Comparison of ENCODE assay signal across 9 mouse cellular contexts in genomic region chr15:31226464-31226863, GRCm38 (mm10). TPM values are rescaled to one million over a fixed set of nuclear protein-coding genes. Genes with fewer than 3 reads are reported as not detected.
A peak's percentile ranks its signal among the peaks of the same experiment; 100 is the strongest.
DNase-seq lines count a peak whose midpoint lies in the region; ATAC-seq lines count a peak whose summit lies in the region.
"Had no signal": no experiment of that assay in that cellular context is flagged by ENCODE, and none has a peak within 500 bp of the region (broad histone marks: within the 10 kb centered on the region; RNA-seq: fewer than 3 reads in every experiment).

No protein-coding gene starts in this region.

- H3K27me3 ChIP-seq in hindbrain, embryonic 14.5 days (ENCODE audit: control insufficient read depth, insufficient read depth, low read length): no peaks in the 10 kb centered on the region
- no peaks in the 10 kb centered on the region for H3K27me3 ChIP-seq in hindbrain, embryonic 11.5 days (ENCODE audit: control insufficient read depth, insufficient read depth, low read length)
- H3K27me3 ChIP-seq in liver, embryonic 12.5 days (replicated peaks): no peaks in the 10 kb centered on the region
- H3K27me3 ChIP-seq: embryonic facial prominence, embryonic 12.5 days had no signal

- 81% methylated on average over 6 of the region's 6 CpGs for WGBS in hindbrain, embryonic 14.5 days
- WGBS in hindbrain, embryonic 11.5 days: 81% methylated on average over 6 of the region's 6 CpGs
- WGBS in liver, embryonic 12.5 days (ENCODE audit: insufficient replicate concordance): 71% methylated on average over 6 of the region's 6 CpGs

- peaks cover 12% of the 10 kb centered on the region for H3K4me1 ChIP-seq in hindbrain, embryonic 14.5 days (replicated peaks; ENCODE audit: control insufficient read depth, insufficient read depth, low read length)
- H3K4me1 ChIP-seq in hindbrain, embryonic 11.5 days (replicated peaks; ENCODE audit: control insufficient read depth, insufficient read depth, low read length): no peaks in the 10 kb centered on the region; the same call in 1 of the 2 replicates
- peaks cover 33% of the 10 kb centered on the region for H3K4me1 ChIP-seq in liver, embryonic 12.5 days

- no peak overlapping the region for H3K27ac ChIP-seq in hindbrain, embryonic 14.5 days
- H3K27ac ChIP-seq in hindbrain, embryonic 11.5 days (ENCODE audit: low read depth, low read length): no peak overlapping the region
- H3K27ac ChIP-seq in liver, embryonic 12.5 days: 0 out of 2 replicates have a peak overlapping the region, but pooled peaks have one; percentile 36
- H3K27ac ChIP-seq: embryonic facial prominence, embryonic 12.5 days had no signal

- intact Hi-C loops in left cerebral cortex, postnatal 10 days (cut with DNase I): no loop called here

- no peak for DNase-seq in hindbrain, embryonic 14.5 days (ENCODE audit: low spot score)
- no peak for DNase-seq in hindbrain, embryonic 11.5 days (ENCODE audit: low spot score)
- DNase-seq in thymus, postnatal 0 days (ENCODE audit: low spot score): peak; percentile 9
- DNase-seq in thymus, postnatal 10 days (ENCODE audit: low spot score in 2 of 2): no peak
- DNase-seq in left cerebral cortex, postnatal 10 days (ENCODE audit: extremely low spot score in 1 of 2, low spot score in 2 of 2): no peak
- DNase-seq in cerebellum, postnatal 25 days: no peak
- no peak for DNase-seq in layer of hippocampus, postnatal 10 days (ENCODE audit: low spot score in 2 of 2)

- no peak overlapping the region for H3K4me3 ChIP-seq in hindbrain, embryonic 14.5 days (replicated peaks; ENCODE audit: low read length)
- no peak overlapping the region for H3K4me3 ChIP-seq in hindbrain, embryonic 11.5 days (ENCODE audit: low read depth, low read length)
- no peak overlapping the region for H3K4me3 ChIP-seq in liver, embryonic 12.5 days
- H3K4me3 ChIP-seq: embryonic facial prominence, embryonic 12.5 days had no signal

- H3K4me2 ChIP-seq in hindbrain, embryonic 14.5 days (replicated peaks): 0 out of 2 replicates have a peak overlapping the region, but pooled peaks have one; percentile 19
- no peak overlapping the region for H3K4me2 ChIP-seq in hindbrain, embryonic 11.5 days (replicated peaks; ENCODE audit: low read depth, low read length)
- H3K4me2 ChIP-seq in liver, embryonic 12.5 days: peak overlapping the region; percentile 98

- H3K9ac ChIP-seq in hindbrain, embryonic 14.5 days: no peak overlapping the region
- no peak overlapping the region for H3K9ac ChIP-seq in hindbrain, embryonic 11.5 days (ENCODE audit: low read depth, low read length)
- no peak overlapping the region for H3K9ac ChIP-seq in liver, embryonic 12.5 days
- H3K9ac ChIP-seq: embryonic facial prominence, embryonic 12.5 days had no signal

- no peak for ATAC-seq in hindbrain, embryonic 14.5 days (ENCODE audit: low FRiP score)
- no peak for ATAC-seq in hindbrain, embryonic 11.5 days (ENCODE audit: low FRiP score)
- ATAC-seq in liver, embryonic 12.5 days: no peak

- H3K36me3 ChIP-seq in hindbrain, embryonic 14.5 days (replicated peaks; ENCODE audit: control insufficient read depth, insufficient read depth): no peaks in the 10 kb centered on the region
- H3K36me3 ChIP-seq in hindbrain, embryonic 11.5 days (ENCODE audit: control insufficient read depth, insufficient read depth, low read length): no peaks in the 10 kb centered on the region
- no peaks in the 10 kb centered on the region; the same call in 1 of the 2 replicates for H3K36me3 ChIP-seq in liver, embryonic 12.5 days
- H3K36me3 ChIP-seq: embryonic facial prominence, embryonic 12.5 days had no signal

- no peaks in the 10 kb centered on the region for H3K9me3 ChIP-seq in hindbrain, embryonic 14.5 days (ENCODE audit: control insufficient read depth, low read length)
- H3K9me3 ChIP-seq in hindbrain, embryonic 11.5 days (ENCODE audit: control insufficient read depth, low read length): no peaks in the 10 kb centered on the region
- H3K9me3 ChIP-seq in liver, embryonic 12.5 days (replicated peaks): no peaks in the 10 kb centered on the region
- H3K9me3 ChIP-seq: embryonic facial prominence, embryonic 12.5 days had no signal

RNA-seq across cellular contexts. Expression of gene Dap, which starts 2.4 kb away (rescaled TPM):
- 25.4 and 36.2 TPM in 2 replicates for polyA plus RNA-seq in hindbrain, embryonic 14.5 days (2014; fragmentation: Nextera tagmentation; extraction: Ambion mirVana)
- 39.7 and 50.9 TPM in 2 replicates for polyA plus RNA-seq in hindbrain, embryonic 11.5 days (2014; fragmentation: Nextera tagmentation; extraction: Ambion mirVana)
- 88.6 and 89.5 TPM in 2 replicates for polyA plus RNA-seq in thymus, postnatal 0 days (2015; fragmentation: Nextera tagmentation; extraction: Ambion mirVana)
- 43.3 and 44.3 TPM in 2 replicates for polyA plus RNA-seq in liver, embryonic 12.5 days (2016; fragmentation: Nextera tagmentation; extraction: Ambion mirVana)
- total RNA-seq in left cerebral cortex, postnatal 10 days (2021): 10 to 100 TPM; 10.0 to 11.7 TPM
- total RNA-seq in layer of hippocampus, postnatal 10 days (2021): 10 to 100 TPM; 17.2 to 21.4 TPM
